Mouse (Mus musculus) liver, embryonic 16.5 days (tissue): Measurements from ENCODE around the gene Gatm. TPM values are rescaled to one million over a fixed set of nuclear protein-coding genes. Genes with fewer than 3 reads are reported as not detected.

ENCODE experiments used
- ATAC-seq: fragments of 200-750 bp; cut with Nextera tagmentation; 2 replicates; pipeline ENCODE4 v1.8.0; 2017; ENCODE audit warnings: low read depth, mild to moderate bottlenecking, moderate number of reproducible peaks, moderate library complexity
- H3K27ac ChIP-seq: fragments of 300-500 bp; sonication (generic); 2 replicates; pipeline ENCODE4 v1.5.1; 2014; ENCODE audit warnings: mild to moderate bottlenecking, low read length
- H3K27me3 ChIP-seq: fragments of 300-500 bp; sonication (generic); 2 replicates; pipeline ENCODE4 v1.6.1; 2014; ENCODE audit warnings: low read depth, low read length, mixed read lengths; ENCODE audit not compliant: control insufficient read depth, insufficient read depth
- H3K36me3 ChIP-seq: fragments of 300-500 bp; sonication (generic); 2 replicates; pipeline ENCODE4 v1.6.1; 2014; ENCODE audit warnings: mild to moderate bottlenecking; ENCODE audit not compliant: control insufficient read depth, insufficient read depth
- H3K4me1 ChIP-seq: fragments of 300-500 bp; sonication (generic); 2 replicates; pipeline ENCODE4 v1.6.1; 2014; ENCODE audit warnings: low read depth, low read length, mixed read lengths; ENCODE audit not compliant: control insufficient read depth
- H3K4me2 ChIP-seq: fragments of 300-500 bp; sonication (generic); 2 replicates; pipeline ENCODE4 v1.6.1; 2014; ENCODE audit warnings: low read depth, low read length, mixed read lengths
- H3K4me3 ChIP-seq: fragments of 300-500 bp; sonication (generic); 2 replicates; pipeline ENCODE4 v1.5.1; 2014; ENCODE audit warnings: low read depth, mild to moderate bottlenecking, low read length
- H3K9ac ChIP-seq: fragments of 300-500 bp; sonication (generic); 2 replicates; pipeline ENCODE4 v1.6.1; 2014; ENCODE audit warnings: low read depth, low read length
- H3K9me3 ChIP-seq: fragments of 300-500 bp; sonication (generic); replicated peaks from 2 replicates; pipeline ENCODE4 v1.6.1; 2016; ENCODE audit warnings: low read length; ENCODE audit not compliant: control insufficient read depth
- WGBS: fragments of 180-500 bp; shearing (Covaris S2); extraction: QIAGEN DNeasy Blood & Tissue Kit; methylation state at CpG from one replicate; pipeline ENCODE4 v1.1.7; 2014; ENCODE audit not compliant: insufficient replicate concordance; 5-methylcytosine and 5-hydroxymethylcytosine counted together
- polyA plus RNA-seq: library from polyadenylated mRNA; unstranded; fragments of >200 nt; fragmentation: Nextera tagmentation; extraction: Ambion mirVana; gene quantifications from 2 replicates; pipeline ENCODE4 v1.2.1, GENCODE M21; 2015

The Gatm gene
- polyA plus RNA-seq, 1 experiment from 2014 or later: 27.4 TPM

GRCm38 (mm10) chr2:122575470-122575869, 35.6 kb downstream of the Gatm start:
- WGBS: 58% methylated on average over 11 of the region's 11 CpGs
- ATAC-seq: peak; percentile 50; the same call in 1 of the 2 replicates

GRCm38 (mm10) chr2:122572438-122572837, 38.7 kb downstream of the Gatm start:
- WGBS: 43% methylated on average over 1 of the region's 1 CpGs
- Histone ChIP-seq H3K27me3 (no peaks in the 10 kb centered on the region), H3K9me3 (no peaks in the 10 kb centered on the region), H3K4me1 (no peaks in the 10 kb centered on the region), H3K9ac (no peak overlapping the region), H3K4me2 (no peak overlapping the region), H3K27ac (no peak overlapping the region), H3K4me3 (no peak overlapping the region), H3K36me3 (no peaks in the 10 kb centered on the region)
- ATAC-seq: no peak

More at GRCm38 (mm10) chr2:122575470-122575869, 35.6 kb downstream of the Gatm start:
- no peak overlapping the region for H3K27ac ChIP-seq
- no peak overlapping the region for H3K4me3 ChIP-seq
- no peaks in the 10 kb centered on the region for H3K9me3 ChIP-seq
- no peaks in the 10 kb centered on the region for H3K27me3 ChIP-seq
- H3K36me3 ChIP-seq: no peaks in the 10 kb centered on the region
- H3K4me1 ChIP-seq: no peaks in the 10 kb centered on the region
- H3K9ac ChIP-seq: no peak overlapping the region
- H3K4me2 ChIP-seq: no peak overlapping the region

GRCm38 (mm10) chr2:122571326-122571725, 39.8 kb downstream of the Gatm start:
- Histone ChIP-seq H3K9ac (no peak overlapping the region), H3K4me3 (no peak overlapping the region), H3K27ac (no peak overlapping the region), H3K36me3 (no peaks in the 10 kb centered on the region), H3K27me3 (no peaks in the 10 kb centered on the region), H3K4me2 (no peak overlapping the region), H3K9me3 (no peaks in the 10 kb centered on the region), H3K4me1 (no peaks in the 10 kb centered on the region)
- 53% methylated on average over 4 of the region's 4 CpGs for WGBS
- ATAC-seq: no peak

- Histone ChIP-seq H3K27me3 (no peaks in the 10 kb centered on the region), H3K4me2 (no peak overlapping the region), H3K9me3 (no peaks in the 10 kb centered on the region), H3K4me1 (no peaks in the 10 kb centered on the region), H3K36me3 (no peaks in the 10 kb centered on the region), H3K9ac (no peak overlapping the region), H3K4me3 (no peak overlapping the region), H3K27ac (no peak overlapping the region)
- no peak for ATAC-seq
- WGBS: 48% methylated on average over 4 of the region's 4 CpGs
These were observed 40.7 kb downstream of the Gatm start for GRCm38 (mm10) chr2:122570430-122570829.

- Histone ChIP-seq H3K27me3 (no peaks in the 10 kb centered on the region), H3K27ac (no peak overlapping the region), H3K9me3 (no peaks in the 10 kb centered on the region), H3K4me3 (no peak overlapping the region), H3K4me2 (no peak overlapping the region), H3K4me1 (no peaks in the 10 kb centered on the region), H3K36me3 (no peaks in the 10 kb centered on the region), H3K9ac (no peak overlapping the region)
- no peak for ATAC-seq
- WGBS: 5% methylated on average over 3 of the region's 3 CpGs
These were observed 41.7 kb downstream of the Gatm start for GRCm38 (mm10) chr2:122569439-122569838.

- Histone ChIP-seq H3K9ac (no peak overlapping the region), H3K36me3 (no peaks in the 10 kb centered on the region), H3K27ac (peak overlapping the region; percentile 24; the same call in 1 of the 2 replicates), H3K27me3 (no peaks in the 10 kb centered on the region), H3K4me1 (no peaks in the 10 kb centered on the region), H3K9me3 (no peaks in the 10 kb centered on the region), H3K4me3 (no peak overlapping the region), H3K4me2 (no peak overlapping the region)
- no peak for ATAC-seq
- WGBS: 56% methylated on average over 1 of the region's 1 CpGs
These were observed 48.9 kb downstream of the Gatm start for GRCm38 (mm10) chr2:122562251-122562650.

- no peak overlapping the region for H3K4me3 ChIP-seq
- H3K27me3 ChIP-seq: no peaks in the 10 kb centered on the region
- no peaks in the 10 kb centered on the region for H3K9me3 ChIP-seq
- 62% methylated on average over 5 of the region's 5 CpGs for WGBS
- H3K4me2 ChIP-seq: no peak overlapping the region
- no peak overlapping the region for H3K27ac ChIP-seq
- no peak overlapping the region for H3K9ac ChIP-seq
- no peaks in the 10 kb centered on the region for H3K36me3 ChIP-seq
- ATAC-seq: peak; percentile 13; the same call in 1 of the 2 replicates
- H3K4me1 ChIP-seq: no peaks in the 10 kb centered on the region
These were observed 49.9 kb downstream of the Gatm start for GRCm38 (mm10) chr2:122561221-122561620.

GRCm38 (mm10) chr2:122558317-122558716, 52.8 kb downstream of the Gatm start:
- Histone ChIP-seq H3K9ac (no peak overlapping the region), H3K9me3 (no peaks in the 10 kb centered on the region), H3K4me3 (no peak overlapping the region), H3K4me1 (no peaks in the 10 kb centered on the region), H3K27me3 (no peaks in the 10 kb centered on the region), H3K4me2 (no peak overlapping the region), H3K27ac (no peak overlapping the region), H3K36me3 (no peaks in the 10 kb centered on the region)
- ATAC-seq: no peak
- WGBS: 22% methylated on average over 2 of the region's 2 CpGs
